Mouse (Mus musculus): ENCODE results near the gene Zscan18. TPM values are rescaled to one million over a fixed set of nuclear protein-coding genes. Genes with fewer than 3 reads are reported as not detected.
"Not testable (repeated sequence)": the region's sequence is repeated elsewhere in the genome, so short reads cannot be mapped to it uniquely, and the experiment has no call there.

Zscan18 gene
- total and polyA plus RNA-seq, 2 experiments from 2014 or later: 19.2 to 25.5 TPM

DNA sequence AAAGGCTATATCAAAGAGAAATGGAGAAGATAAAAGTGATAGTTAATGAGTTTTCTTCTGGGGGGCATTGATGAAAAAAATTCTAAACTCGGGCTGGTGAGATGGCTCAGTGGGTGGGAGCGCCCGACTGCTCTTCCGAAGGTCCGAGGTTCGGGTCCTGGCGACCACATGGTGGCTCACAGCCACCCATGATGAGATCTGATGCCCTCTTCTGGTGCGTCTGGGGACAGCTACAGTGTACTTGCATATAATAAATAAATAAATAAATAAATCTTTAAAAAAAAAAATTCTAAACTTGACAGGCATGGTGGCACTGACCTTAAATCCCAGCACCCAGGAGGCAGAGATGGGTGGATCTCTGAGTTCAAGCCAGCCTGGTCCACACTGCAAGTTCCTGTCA, 12.1 kb upstream of the Zscan18 start:
- Histone ChIP-seq H3K27me3 (ENCODE audit: insufficient read depth, low read length) (no peaks in the 10 kb centered on the region), H3K36me3 (ENCODE audit: insufficient read depth, low read length) (peaks cover 9% of the 10 kb centered on the region), H3K9ac (replicated peaks; ENCODE audit: low read length, poor library complexity, severe bottlenecking) (no peak overlapping the region), H3K4me3 (ENCODE audit: low read depth, low read length) (no peak overlapping the region), H3K9me3 (ENCODE audit: low read length) (peaks cover 21% of the 10 kb centered on the region), H3K27ac (ENCODE audit: low read depth, low read length) (no peak overlapping the region), H3K4me1 (ENCODE audit: insufficient read depth, low read length) (peaks cover 6% of the 10 kb centered on the region; the same call in 1 of the 2 replicates), H3K4me2 (ENCODE audit: low read depth, low read length, poor library complexity, severe bottlenecking) (no peak overlapping the region)
- WGBS: 98% methylated on average over 8 of the region's 8 CpGs
- ATAC-seq (ENCODE audit: low FRiP score) (no peak), DNase-seq (ENCODE audit: low spot score) (no peak)
- TF ChIP-seq CTCF (IDR thresholded peaks at IDR 0.05): no peak

DNA sequence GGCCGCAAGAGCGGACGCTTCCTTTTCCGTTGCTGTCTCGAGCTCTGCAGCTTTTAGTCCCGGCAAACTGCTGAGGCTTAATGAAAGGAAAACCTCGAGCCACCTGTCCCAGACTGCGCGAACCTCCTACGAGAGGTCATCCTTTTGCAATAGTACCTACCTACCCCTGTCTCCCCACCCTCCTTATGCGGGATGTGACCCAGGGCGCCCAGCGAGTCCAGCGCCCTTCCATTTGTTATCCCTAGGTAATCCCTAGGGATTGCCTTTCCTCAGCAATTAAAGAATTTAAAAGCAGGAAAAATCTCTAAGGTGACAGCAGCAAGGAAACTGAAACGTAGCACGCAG, 264 bp upstream of the Zscan18 start:
- DNase-seq (ENCODE audit: low spot score) (peak; percentile 8), ATAC-seq (ENCODE audit: low FRiP score) (peak; percentile 83; the same call in 1 of the 2 replicates)
- Histone ChIP-seq H3K4me3 (ENCODE audit: low read depth, low read length) (peak overlapping the region; percentile 48), H3K9me3 (ENCODE audit: low read length) (peaks cover 5% of the 10 kb centered on the region; the same call in 1 of the 2 replicates), H3K4me1 (ENCODE audit: insufficient read depth, low read length) (no peaks in the 10 kb centered on the region; the same call in 1 of the 2 replicates), H3K27ac (ENCODE audit: low read depth, low read length) (peak overlapping the region; percentile 88), H3K4me2 (ENCODE audit: low read depth, low read length, poor library complexity, severe bottlenecking) (peak overlapping the region; percentile 83), H3K36me3 (ENCODE audit: insufficient read depth, low read length) (peaks cover 18% of the 10 kb centered on the region), H3K27me3 (ENCODE audit: insufficient read depth, low read length) (no peaks in the 10 kb centered on the region), H3K9ac (replicated peaks; ENCODE audit: low read length, poor library complexity, severe bottlenecking) (peak overlapping the region; percentile 72)
- 0% methylated on average over 16 of the region's 16 CpGs for WGBS
- no peak for TF ChIP-seq CTCF (IDR thresholded peaks at IDR 0.05)

DNA sequence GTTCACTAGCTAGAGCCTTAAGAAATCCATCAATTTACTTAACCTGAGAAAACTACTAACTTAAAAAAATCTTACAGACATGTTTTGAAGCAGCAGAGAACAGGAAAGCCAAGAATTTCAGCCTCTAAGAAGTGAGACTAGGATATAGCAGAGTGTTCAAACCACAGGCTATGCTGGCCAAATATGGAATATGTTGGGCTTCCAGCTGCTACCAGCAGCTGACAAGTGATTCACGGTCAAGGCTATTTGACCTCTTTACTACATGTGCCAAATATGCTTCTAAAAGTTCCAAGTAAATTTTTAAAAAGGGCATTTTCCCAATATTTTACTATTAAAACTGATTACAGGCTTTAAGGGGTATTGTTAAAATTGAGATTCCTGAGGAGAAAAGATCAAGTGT, 3.9 kb downstream of the Zscan18 start:
- DNase-seq (ENCODE audit: low spot score) (no peak), ATAC-seq (ENCODE audit: low FRiP score) (no peak)
- no peak for TF ChIP-seq CTCF (IDR thresholded peaks at IDR 0.05)
- whole genome bisulfite sequencing: 92% methylated on average over 1 of the region's 1 CpGs
- H3K9ac ChIP-seq (replicated peaks; ENCODE audit: low read length, poor library complexity, severe bottlenecking): no peak overlapping the region
- peaks cover 6% of the 10 kb centered on the region; the same call in 1 of the 2 replicates for H3K9me3 ChIP-seq (ENCODE audit: low read length)
- H3K4me2 ChIP-seq (ENCODE audit: low read depth, low read length, poor library complexity, severe bottlenecking): no peak overlapping the region
- H3K36me3 ChIP-seq (ENCODE audit: insufficient read depth, low read length): no peaks in the 10 kb centered on the region; the same call in 1 of the 2 replicates
- no peaks in the 10 kb centered on the region; the same call in 1 of the 2 replicates for H3K4me1 ChIP-seq (ENCODE audit: insufficient read depth, low read length)
- H3K27me3 ChIP-seq (ENCODE audit: insufficient read depth, low read length): no peaks in the 10 kb centered on the region
- H3K4me3 ChIP-seq (ENCODE audit: low read depth, low read length): no peak overlapping the region
- no peak overlapping the region for H3K27ac ChIP-seq (ENCODE audit: low read depth, low read length)

DNA sequence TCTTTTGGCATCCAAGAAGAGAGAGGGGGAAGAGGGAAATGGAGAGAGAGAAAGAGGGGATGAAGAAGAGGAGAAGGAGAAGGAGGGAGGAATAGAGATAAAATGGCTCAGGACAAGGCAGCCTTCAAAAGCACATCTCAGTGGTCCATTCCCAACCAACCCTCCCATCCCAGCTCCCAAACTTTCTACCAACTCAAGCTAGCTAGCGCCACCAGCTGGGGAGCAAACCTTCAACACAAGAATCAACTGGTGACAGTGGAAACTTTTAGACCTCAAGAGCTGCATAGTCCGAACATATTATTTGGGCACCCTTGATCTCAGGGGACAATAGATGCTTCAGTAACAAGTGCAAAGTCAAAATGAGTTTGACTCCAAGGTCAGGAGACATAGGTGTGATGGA, 5.5 kb downstream of the Zscan18 start:
- H3K36me3 ChIP-seq (ENCODE audit: insufficient read depth, low read length): no peaks in the 10 kb centered on the region; the same call in 1 of the 2 replicates
- no peak overlapping the region for H3K4me2 ChIP-seq (ENCODE audit: low read depth, low read length, poor library complexity, severe bottlenecking)
- H3K27ac ChIP-seq (ENCODE audit: low read depth, low read length): no peak overlapping the region
- H3K4me1 ChIP-seq (ENCODE audit: insufficient read depth, low read length): no peaks in the 10 kb centered on the region; the same call in 1 of the 2 replicates
- H3K4me3 ChIP-seq (ENCODE audit: low read depth, low read length): no peak overlapping the region
- H3K27me3 ChIP-seq (ENCODE audit: insufficient read depth, low read length): no peaks in the 10 kb centered on the region
- DNase-seq (ENCODE audit: low spot score) (no peak), ATAC-seq (ENCODE audit: low FRiP score) (no peak)
- WGBS: 69% methylated on average over 2 of the region's 2 CpGs
- no peak for TF ChIP-seq CTCF (IDR thresholded peaks at IDR 0.05)
- H3K9ac ChIP-seq (replicated peaks; ENCODE audit: low read length, poor library complexity, severe bottlenecking): no peak overlapping the region
- peaks cover 6% of the 10 kb centered on the region; the same call in 1 of the 2 replicates for H3K9me3 ChIP-seq (ENCODE audit: low read length)

DNA sequence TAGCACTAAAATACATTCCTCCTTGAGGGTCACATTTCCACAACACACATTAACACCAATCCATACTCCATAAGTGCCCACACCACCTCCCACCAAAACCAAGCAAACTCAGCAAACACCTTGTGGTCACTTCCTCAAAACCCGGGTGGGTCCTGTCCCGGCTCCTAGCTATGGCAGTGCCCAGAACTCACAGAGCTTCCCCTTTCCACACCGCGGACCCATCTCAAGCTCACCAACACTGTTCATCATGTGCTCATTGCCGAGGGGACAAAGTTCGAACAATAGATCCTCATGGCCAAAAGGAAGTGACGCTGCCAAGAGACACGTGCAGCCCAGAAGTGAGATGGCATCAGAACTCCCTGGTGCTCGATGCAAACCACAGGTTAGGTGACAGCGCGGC, 10.8 kb downstream of the Zscan18 start:
- H3K27ac ChIP-seq (ENCODE audit: low read depth, low read length); H3K4me3 ChIP-seq (ENCODE audit: low read depth, low read length); H3K27me3 ChIP-seq (ENCODE audit: insufficient read depth, low read length); H3K36me3 ChIP-seq (ENCODE audit: insufficient read depth, low read length); H3K4me2 ChIP-seq (ENCODE audit: low read depth, low read length, poor library complexity, severe bottlenecking); ATAC-seq (ENCODE audit: low FRiP score); H3K9ac ChIP-seq (replicated peaks; ENCODE audit: low read length, poor library complexity, severe bottlenecking); H3K4me1 ChIP-seq (ENCODE audit: insufficient read depth, low read length); H3K9me3 ChIP-seq (ENCODE audit: low read length); DNase-seq (ENCODE audit: low spot score): not testable (repeated sequence)
- WGBS: 89% methylated on average over 11 of the region's 11 CpGs

DNA sequence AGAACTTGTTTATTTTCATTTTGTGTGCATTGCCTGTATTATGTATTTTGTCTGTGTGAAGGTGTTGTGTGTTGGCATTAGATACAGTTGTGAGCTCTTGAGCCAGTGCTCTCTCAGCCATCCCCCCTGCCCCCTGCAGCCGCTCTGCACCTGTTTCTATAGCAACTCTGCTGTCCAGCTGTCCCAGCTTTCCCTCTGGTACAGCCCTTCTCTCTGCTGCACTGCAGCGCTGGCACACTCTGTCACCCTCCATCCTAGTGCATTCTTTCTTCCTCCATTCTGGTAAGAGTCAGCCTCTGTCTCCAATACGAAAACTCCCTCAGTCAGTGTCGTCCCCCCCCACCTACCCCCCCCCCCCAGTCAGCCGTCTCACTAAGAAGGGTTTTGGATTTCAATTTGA, 15.4 kb downstream of the Zscan18 start:
- TF ChIP-seq CTCF (IDR thresholded peaks at IDR 0.05): no peak
- no peak overlapping the region for H3K9ac ChIP-seq (replicated peaks; ENCODE audit: low read length, poor library complexity, severe bottlenecking)
- no peak overlapping the region for H3K4me2 ChIP-seq (ENCODE audit: low read depth, low read length, poor library complexity, severe bottlenecking)
- WGBS: 9% methylated on average over 5 of the region's 5 CpGs
- no peaks in the 10 kb centered on the region for H3K9me3 ChIP-seq (ENCODE audit: low read length)
- no peaks in the 10 kb centered on the region for H3K36me3 ChIP-seq (ENCODE audit: insufficient read depth, low read length)
- H3K27me3 ChIP-seq (ENCODE audit: insufficient read depth, low read length): no peaks in the 10 kb centered on the region
- H3K4me3 ChIP-seq (ENCODE audit: low read depth, low read length): no peak overlapping the region
- DNase-seq (ENCODE audit: low spot score): peak; percentile 13
- H3K4me1 ChIP-seq (ENCODE audit: insufficient read depth, low read length): no peaks in the 10 kb centered on the region
- ATAC-seq (ENCODE audit: low FRiP score): no peak
- no peak overlapping the region for H3K27ac ChIP-seq (ENCODE audit: low read depth, low read length)
